8 mouse cellular contexts compared by ENCODE assay signal in genomic region chr9:31687686-31688397, GRCm38 (mm10).
DNase-seq lines count a peak whose midpoint lies in the region; ATAC-seq lines count a peak whose summit lies in the region.

No protein-coding gene starts in this region.

- no peaks in the 10 kb centered on the region for H3K36me3 ChIP-seq in lung, embryonic 15.5 days
- no peaks in the 10 kb centered on the region for H3K36me3 ChIP-seq in heart, embryonic 14.5 days (ENCODE audit: control insufficient read depth, insufficient read depth, low read length)
- H3K36me3 ChIP-seq in kidney, embryonic 16.5 days (ENCODE audit: insufficient read depth, low read length), result no peaks in the 10 kb centered on the region
- H3K36me3 ChIP-seq in midbrain, embryonic 12.5 days, result no peaks in the 10 kb centered on the region

- no peak overlapping the region for H3K27ac ChIP-seq in lung, embryonic 15.5 days
- no peak overlapping the region for H3K27ac ChIP-seq in heart, embryonic 14.5 days (replicated peaks in 1 of 2; ENCODE audit: control insufficient read depth in 1 of 2, insufficient read depth in 1 of 2, low read depth in 2 of 2, low read length in 2 of 2)
- H3K27ac ChIP-seq in kidney, embryonic 16.5 days (ENCODE audit: low read length), result peak overlapping the region; percentile 9
- no peak overlapping the region for H3K27ac ChIP-seq in midbrain, embryonic 12.5 days (replicated peaks)

- DNase-seq in lung, postnatal 25 days (ENCODE audit: low spot score), result no peak
- peak; percentile 77 for DNase-seq in testis, postnatal 14 days (ENCODE audit: low spot score)
- no peak for DNase-seq in left cerebral cortex, postnatal 14 days (ENCODE audit: low spot score in 2 of 2)
- DNase-seq in left cerebral cortex, adult 18-20 months (ENCODE audit: low spot score in 2 of 2), result no peak

- H3K9ac ChIP-seq in lung, embryonic 15.5 days, result no peak overlapping the region
- H3K9ac ChIP-seq in heart, embryonic 14.5 days (ENCODE audit: low read length), result peak overlapping the region; percentile 28; the same call in 1 of the 2 replicates
- H3K9ac ChIP-seq in kidney, embryonic 16.5 days (replicated peaks; ENCODE audit: low read length), result no peak overlapping the region
- H3K9ac ChIP-seq in midbrain, embryonic 12.5 days (replicated peaks), result peak overlapping the region; percentile 25; the same call in 1 of the 2 replicates

- intact Hi-C loops in left cerebral cortex, postnatal 14 days (cut with DNase I), result loop anchor here (10.0 kb wide), 1 partner anchor 227 kb away; the partner anchor contains the start of gene Barx2

- peak overlapping the region; percentile 17 for H3K4me3 ChIP-seq in lung, embryonic 15.5 days
- H3K4me3 ChIP-seq in heart, embryonic 14.5 days (ENCODE audit: control insufficient read depth in 1 of 2, insufficient read depth in 1 of 2, low read depth in 1 of 2, low read length in 2 of 2), result peak overlapping the region; percentile 10 to 15
- peak overlapping the region; percentile 6 for H3K4me3 ChIP-seq in kidney, embryonic 16.5 days (ENCODE audit: low read length)
- H3K4me3 ChIP-seq in midbrain, embryonic 12.5 days, result no peak overlapping the region

- ATAC-seq in lung, embryonic 15.5 days (ENCODE audit: borderline replicate concordance, extremely low read depth, low FRiP score, low TSS enrichment), result no peak
- ATAC-seq in heart, embryonic 14.5 days (ENCODE audit: insufficient number of reproducible peaks, insufficient read depth, low FRiP score, low read depth), result no peak
- ATAC-seq in kidney, embryonic 16.5 days (ENCODE audit: low FRiP score, low TSS enrichment), result peak; percentile 52
- no peak for ATAC-seq in midbrain, embryonic 12.5 days (ENCODE audit: low FRiP score, low read depth)

- no peaks in the 10 kb centered on the region for H3K9me3 ChIP-seq in lung, embryonic 15.5 days
- H3K9me3 ChIP-seq in heart, embryonic 14.5 days (ENCODE audit: control insufficient read depth, low read length), result no peaks in the 10 kb centered on the region
- no peaks in the 10 kb centered on the region for H3K9me3 ChIP-seq in kidney, embryonic 16.5 days (ENCODE audit: low read length)
- H3K9me3 ChIP-seq in midbrain, embryonic 12.5 days, result no peaks in the 10 kb centered on the region

- 17% methylated on average over 17 of the region's 17 CpGs for WGBS in lung, embryonic 15.5 days
- WGBS in heart, embryonic 14.5 days, result 23% methylated on average over 17 of the region's 17 CpGs
- 11% methylated on average over 17 of the region's 17 CpGs for WGBS in kidney, embryonic 16.5 days
- WGBS in midbrain, embryonic 12.5 days, result 27% methylated on average over 17 of the region's 17 CpGs

- H3K4me2 ChIP-seq in lung, embryonic 15.5 days, result peak overlapping the region; percentile 53
- H3K4me2 ChIP-seq in heart, embryonic 14.5 days (ENCODE audit: low read length), result peak overlapping the region; percentile 63
- peak overlapping the region; percentile 40 for H3K4me2 ChIP-seq in kidney, embryonic 16.5 days (replicated peaks; ENCODE audit: low read depth, low read length)
- H3K4me2 ChIP-seq in midbrain, embryonic 12.5 days (replicated peaks), result peak overlapping the region; percentile 41

- no peaks in the 10 kb centered on the region for H3K27me3 ChIP-seq in lung, embryonic 15.5 days
- 0 out of 2 replicates have a peak, but pooled peaks cover 5% of the 10 kb centered on the region for H3K27me3 ChIP-seq in heart, embryonic 14.5 days (ENCODE audit: control insufficient read depth, insufficient read depth, low read length)
- H3K27me3 ChIP-seq in kidney, embryonic 16.5 days (ENCODE audit: insufficient read depth, low read length), result no peaks in the 10 kb centered on the region
- H3K27me3 ChIP-seq in midbrain, embryonic 12.5 days, result peaks cover 17% of the 10 kb centered on the region; the same call in 1 of the 2 replicates

- peaks cover 31% of the 10 kb centered on the region for H3K4me1 ChIP-seq in lung, embryonic 15.5 days
- H3K4me1 ChIP-seq in heart, embryonic 14.5 days (ENCODE audit: control insufficient read depth in 2 of 2, insufficient read depth in 2 of 2, low read length in 2 of 2), result peaks cover 9 to 10% of the 10 kb centered on the region in 2 experiments; a peak in 3 of 4 replicates
- H3K4me1 ChIP-seq in kidney, embryonic 16.5 days (ENCODE audit: insufficient read depth, low read length), result peaks cover 48% of the 10 kb centered on the region
- H3K4me1 ChIP-seq in midbrain, embryonic 12.5 days, result peaks cover 28% of the 10 kb centered on the region

Comparison
In these comparisons a context has a peak if more than half of its experiments do, and no peak if none do; other contexts are left out.
1. H3K9ac ChIP-seq: peak in heart, embryonic 14.5 days (single experiment) and midbrain, embryonic 12.5 days (single experiment); none in lung, embryonic 15.5 days (single experiment) and kidney, embryonic 16.5 days (single experiment).
2. Peak in every context shown above with its lines, with median percentiles within 50 percentile points of each other: H3K4me2 ChIP-seq.